In the genomic region with DNA sequence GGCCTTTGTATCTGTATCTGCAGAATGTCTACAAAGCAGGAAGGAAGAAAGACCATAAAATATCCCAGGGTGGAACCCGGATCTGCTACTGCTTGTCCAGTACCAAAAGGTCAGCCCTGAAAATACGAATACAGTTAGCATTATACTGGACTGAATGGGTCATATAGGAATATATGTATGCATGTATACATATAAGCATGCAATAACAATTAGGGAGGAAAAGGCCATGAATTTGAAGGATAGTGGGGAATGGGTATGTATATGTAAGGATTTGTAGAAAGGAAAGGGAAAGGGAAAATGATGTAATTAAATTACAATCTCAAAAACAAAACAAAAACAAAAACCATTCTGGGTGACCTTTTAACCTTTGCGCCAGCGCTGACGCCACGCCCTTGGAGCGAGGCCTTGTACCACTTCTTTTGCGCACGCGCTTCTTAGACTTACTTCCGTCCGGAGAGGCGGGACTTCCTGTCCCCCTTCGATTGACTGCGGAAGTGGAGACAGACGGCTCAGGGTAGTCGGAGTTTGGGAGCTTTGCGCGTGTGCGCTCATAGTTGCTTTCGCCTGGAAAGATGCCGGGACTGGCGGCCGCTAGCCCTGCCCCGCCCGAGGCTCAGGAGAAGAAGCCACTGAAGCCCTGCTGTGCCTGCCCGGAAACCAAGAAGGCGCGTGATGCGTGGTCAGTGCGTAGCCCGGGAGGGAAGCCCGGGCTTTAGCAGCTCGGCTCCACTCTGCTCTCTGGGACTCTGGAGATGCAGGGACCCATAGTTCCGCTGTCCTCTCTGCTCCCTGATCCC, we compare ENCODE assay signal across 8 mouse cellular contexts. TPM values are rescaled to one million over a fixed set of nuclear protein-coding genes. Genes with fewer than 3 reads are reported as not detected.
DNase-seq lines count a peak whose midpoint lies in the region; ATAC-seq lines count a peak whose summit lies in the region.

A gene (plus strand): TSS at position 463 of the 797 bp plus-strand sequence.
A gene (plus strand): TSS at position 512 of the 797 bp plus-strand sequence.

- peak; percentile 98 for DNase-seq in R1 (ENCODE audit: low read depth, low spot score)
- DNase-seq in cerebellum, postnatal 25 days, result peak; percentile 94 to 95
- peak; percentile 86 to 88 for DNase-seq in frontal cortex, postnatal 25 days (ENCODE audit: low spot score in 2 of 2)
- peak; percentile 95 for DNase-seq in hindbrain, embryonic 14.5 days (ENCODE audit: low spot score)
- DNase-seq in layer of hippocampus, postnatal 36 days, result peak; percentile 89 to 90
- peak; percentile 98 for DNase-seq in lung, postnatal 36 days
- peak; percentile 97 for DNase-seq in retina, postnatal 1 day
- peak; percentile 83 to 91 for DNase-seq in urinary bladder, adult 18-20 months (ENCODE audit: low spot score in 2 of 2)

- no peaks in the 10 kb centered on the region for H3K9me3 ChIP-seq in hindbrain, embryonic 14.5 days (ENCODE audit: control insufficient read depth, low read length)

- H3K36me3 ChIP-seq in hindbrain, embryonic 14.5 days (replicated peaks; ENCODE audit: control insufficient read depth, insufficient read depth), result peaks cover 25% of the 10 kb centered on the region

- peak within 1 kb of the TSS; percentile 71 for H3K4me2 ChIP-seq in hindbrain, embryonic 14.5 days (replicated peaks)

- peaks cover 5% of the 10 kb centered on the region for H3K4me1 ChIP-seq in hindbrain, embryonic 14.5 days (replicated peaks; ENCODE audit: control insufficient read depth, insufficient read depth, low read length)

- H3K9ac ChIP-seq in hindbrain, embryonic 14.5 days, result peak within 1 kb of the TSS; percentile 80

- 3% methylated on average over 35 of the region's 35 CpGs for WGBS in hindbrain, embryonic 14.5 days

- ATAC-seq in hindbrain, embryonic 14.5 days (ENCODE audit: low FRiP score), result peak; percentile 97

- H3K27ac ChIP-seq in hindbrain, embryonic 14.5 days, result peak within 1 kb of the TSS; percentile 88

- peak within 1 kb of the TSS; percentile 74 for H3K4me3 ChIP-seq in hindbrain, embryonic 14.5 days (replicated peaks; ENCODE audit: low read length)

- H3K27me3 ChIP-seq in hindbrain, embryonic 14.5 days (ENCODE audit: control insufficient read depth, insufficient read depth, low read length), result no peaks in the 10 kb centered on the region

RNA-seq across cellular contexts. Expression of the first gene that starts in this region (rescaled TPM):
- polyA plus RNA-seq in hindbrain, embryonic 14.5 days (2014; fragmentation: Nextera tagmentation; extraction: Ambion mirVana), result 74.3 and 97.1 TPM in 2 replicates
- total RNA-seq in layer of hippocampus, postnatal 36 days (2021), result 100 to 1,000 TPM; 120 to 146 TPM

RNA-seq across cellular contexts. Expression of the second gene that starts in this region (rescaled TPM):
- polyA plus RNA-seq in hindbrain, embryonic 14.5 days (2014; fragmentation: Nextera tagmentation; extraction: Ambion mirVana), result not detected in 2 replicates
- total RNA-seq in layer of hippocampus, postnatal 36 days (2021), result not detected

Comparison
In these comparisons a context has a peak if more than half of its experiments do, and no peak if none do; other contexts are left out.
1. Peak in every context shown above with its lines: DNase-seq, ATAC-seq, H3K4me3 ChIP-seq and H3K27ac ChIP-seq.